Mouse (Mus musculus) myocyte (in vitro differentiated cells): ENCODE data around the gene Pdk4.

Experiments
- E2F4 ChIP-seq: IDR thresholded peaks from one replicate; pipeline ENCODE4 v1.6.1; 2011; ENCODE audit warnings: mild to moderate bottlenecking, control low read depth, moderate library complexity; ENCODE audit not compliant: insufficient read depth
- MAX ChIP-seq: IDR thresholded peaks from one replicate; pipeline ENCODE4 v1.6.1; 2011; ENCODE audit warnings: low read depth, mild to moderate bottlenecking, control low read depth
- MYOD1 ChIP-seq, 3 experiments: IDR thresholded peaks; one replicate each; pipeline ENCODE4 v1.6.1; 2011; ENCODE audit warnings: control low read depth in 2 of 3, low read depth in 2 of 3, mild to moderate bottlenecking in 2 of 3, moderate library complexity in 1 of 3; ENCODE audit not compliant: insufficient read length in 2 of 3, control insufficient read depth in 1 of 3
- POLR2A ChIP-seq: IDR thresholded peaks from one replicate; pipeline ENCODE4 v1.6.1; 2011; ENCODE audit warnings: low read depth, mild to moderate bottlenecking, control low read depth, moderate library complexity; ENCODE audit not compliant: insufficient read length
- POLR2AphosphoS2 ChIP-seq: IDR thresholded peaks from one replicate; pipeline ENCODE4 v1.6.1; 2011; ENCODE audit warnings: low read depth, control low read depth; ENCODE audit not compliant: insufficient read length
- REST ChIP-seq: IDR thresholded peaks from one replicate; pipeline ENCODE4 v1.6.1; 2011; ENCODE audit warnings: mild to moderate bottlenecking, control low read depth, moderate library complexity; ENCODE audit not compliant: insufficient read depth, insufficient read length
- SRF ChIP-seq: IDR thresholded peaks from one replicate; pipeline ENCODE4 v1.6.1; 2011; ENCODE audit warnings: low read depth; ENCODE audit not compliant: control insufficient read depth, insufficient read length
- TCF12 ChIP-seq: IDR thresholded peaks from one replicate; pipeline ENCODE4 v1.6.1; 2011; ENCODE audit warnings: mild to moderate bottlenecking, control low read depth; ENCODE audit not compliant: poor library complexity, insufficient read depth, severe bottlenecking

DNA sequence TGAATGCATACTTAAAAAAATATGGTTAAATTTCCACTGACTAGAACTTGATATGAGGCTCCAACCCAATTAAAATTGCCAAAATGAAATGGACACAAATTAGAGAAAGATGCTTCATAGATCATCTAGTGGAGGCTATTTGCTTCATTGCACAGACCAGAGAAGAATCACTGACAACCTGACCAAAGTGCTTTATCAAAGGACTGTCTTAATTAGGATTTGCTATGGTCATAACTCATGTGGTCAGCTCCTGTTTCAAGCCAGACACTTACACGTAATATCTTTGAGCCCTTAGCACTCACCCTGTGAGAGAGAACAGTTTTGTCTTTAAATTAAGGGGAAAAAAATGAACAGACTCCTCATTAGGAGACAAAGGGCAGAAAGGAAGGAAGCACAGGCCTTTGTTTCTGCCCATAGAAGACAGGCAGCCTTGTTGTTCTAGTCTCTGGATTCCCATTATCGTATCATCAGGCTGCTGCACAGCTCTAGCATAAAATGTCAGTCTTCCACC, 41.8 kb upstream of the Pdk4 start:
- TF ChIP-seq POLR2A (no peak), MYOD1 (IDR thresholded peaks at IDR 0.05; ENCODE audit: control insufficient read depth in 1 of 3, insufficient read length in 2 of 3, low read depth in 2 of 3) (no peak), REST (no peak), E2F4 (no peak), TCF12 (no peak), POLR2AphosphoS2 (no peak), MAX (no peak), SRF (no peak)
